ENCODE assay signal across 9 mouse cellular contexts in the genomic region with DNA sequence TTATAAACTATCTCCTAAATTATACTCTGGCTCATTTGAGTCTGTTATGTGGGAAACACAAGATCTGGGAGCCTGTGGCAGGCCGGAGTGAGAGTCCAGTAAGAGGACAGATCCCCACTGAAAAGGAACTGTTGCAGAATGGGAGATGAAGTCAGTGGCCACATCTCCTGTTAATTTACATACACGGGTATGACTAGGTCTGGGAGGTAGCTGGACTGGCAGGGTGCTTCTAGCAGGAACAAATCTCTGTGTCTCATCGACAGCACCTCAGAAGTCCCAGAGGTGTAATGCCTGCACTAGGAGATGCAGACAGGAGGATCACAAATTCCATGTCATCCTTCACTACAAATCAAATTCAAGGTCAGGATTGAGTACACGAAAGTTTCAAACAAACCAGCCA. TPM values are rescaled to one million over a fixed set of nuclear protein-coding genes. Genes with fewer than 3 reads are reported as not detected.
DNase-seq lines count a peak whose midpoint lies in the region; ATAC-seq and TF ChIP-seq lines count a peak whose summit lies in the region.
"Had no signal": no experiment of that assay in that cellular context is flagged by ENCODE, and none has a peak within 500 bp of the region (broad histone marks: within the 10 kb centered on the region; RNA-seq: fewer than 3 reads in every experiment).

No protein-coding gene starts in this region.

- H3K36me3 ChIP-seq in midbrain, embryonic 12.5 days, result no peaks in the 10 kb centered on the region
- H3K36me3 ChIP-seq in midbrain, embryonic 11.5 days (ENCODE audit: control insufficient read depth, insufficient read depth, low read length), result no peaks in the 10 kb centered on the region
- 0 out of 2 replicates have a peak, but pooled peaks cover 3% of the 10 kb centered on the region for H3K36me3 ChIP-seq in intestine, postnatal 0 days (ENCODE audit: control insufficient read depth, insufficient read depth)
- no peaks in the 10 kb centered on the region for H3K36me3 ChIP-seq in stomach, embryonic 16.5 days (ENCODE audit: control insufficient read depth, insufficient read depth, low read length)

- intact Hi-C loops in gastrocnemius, adult 2 months (cut with DNase I), result loop anchor here (2.0 to 10.0 kb wide), 2 partner anchors 40 to 284 kb away; partner anchors contain the start of genes Orc1 and Prpf38a

- H3K9me3 ChIP-seq in midbrain, embryonic 12.5 days, result no peaks in the 10 kb centered on the region
- H3K9me3 ChIP-seq in midbrain, embryonic 11.5 days (ENCODE audit: control insufficient read depth, low read length), result no peaks in the 10 kb centered on the region
- no peaks in the 10 kb centered on the region for H3K9me3 ChIP-seq in intestine, postnatal 0 days (ENCODE audit: control insufficient read depth)
- no peaks in the 10 kb centered on the region for H3K9me3 ChIP-seq in stomach, embryonic 16.5 days (replicated peaks; ENCODE audit: control insufficient read depth, low read length)

- H3K27ac ChIP-seq in gastrocnemius, adult 2 months, result no peak overlapping the region
- H3K27ac ChIP-seq in midbrain, embryonic 12.5 days (replicated peaks), result no peak overlapping the region
- no peak overlapping the region for H3K27ac ChIP-seq in midbrain, embryonic 11.5 days (ENCODE audit: low read depth, low read length)
- peak overlapping the region; percentile 73; the same call in 1 of the 2 replicates for H3K27ac ChIP-seq in intestine, postnatal 0 days (ENCODE audit: low read depth, low read length)
- peak overlapping the region; percentile 92 for H3K27ac ChIP-seq in stomach, embryonic 16.5 days (ENCODE audit: low read length)

- TF ChIP-seq CTCF in gastrocnemius, adult 2 months (IDR thresholded peaks at IDR 0.05), result no peak
- TF ChIP-seq CTCF in intestine, postnatal 0 days (IDR thresholded peaks at IDR 0.05; ENCODE audit: low read depth), result no peak

- no peak for DNase-seq in gastrocnemius, adult 2 months
- DNase-seq in gastrocnemius, adult 8-10 months (ENCODE audit: low spot score in 2 of 2), result no peak
- DNase-seq in midbrain, embryonic 11.5 days (ENCODE audit: low spot score, missing footprints), result no peak
- DNase-seq in natural killer cell, adult 2 months (ENCODE audit: low spot score in 2 of 2), result no peak
- DNase-seq in gastrocnemius, adult 18-20 months (ENCODE audit: low spot score), result no peak
- DNase-seq: gastrocnemius, postnatal 14 days had no signal

- peaks cover 14% of the 10 kb centered on the region for H3K4me1 ChIP-seq in midbrain, embryonic 12.5 days
- peaks cover 8% of the 10 kb centered on the region; the same call in 1 of the 2 replicates for H3K4me1 ChIP-seq in midbrain, embryonic 11.5 days (ENCODE audit: control insufficient read depth, insufficient read depth, low read length)
- H3K4me1 ChIP-seq in intestine, postnatal 0 days (replicated peaks; ENCODE audit: control insufficient read depth, insufficient read depth, low read length), result peaks cover 3% of the 10 kb centered on the region
- peaks cover 13% of the 10 kb centered on the region for H3K4me1 ChIP-seq in stomach, embryonic 16.5 days (ENCODE audit: control insufficient read depth, insufficient read depth, low read length)

- ATAC-seq in midbrain, embryonic 12.5 days (ENCODE audit: low FRiP score, low read depth), result no peak
- ATAC-seq in midbrain, embryonic 11.5 days (ENCODE audit: low FRiP score), result no peak
- no peak for ATAC-seq in intestine, postnatal 0 days
- ATAC-seq in stomach, embryonic 16.5 days (ENCODE audit: insufficient read depth, low FRiP score), result no peak

- H3K9ac ChIP-seq in midbrain, embryonic 12.5 days (replicated peaks), result peak overlapping the region; percentile 89; the same call in 1 of the 2 replicates
- no peak overlapping the region for H3K9ac ChIP-seq in midbrain, embryonic 11.5 days (ENCODE audit: low read length)
- H3K9ac ChIP-seq in intestine, postnatal 0 days (ENCODE audit: low read depth, low read length), result peak overlapping the region; percentile 68; the same call in 1 of the 2 replicates
- H3K9ac ChIP-seq in stomach, embryonic 16.5 days (ENCODE audit: low read length), result peak overlapping the region; percentile 95

- no peaks in the 10 kb centered on the region for H3K27me3 ChIP-seq in midbrain, embryonic 12.5 days
- H3K27me3 ChIP-seq in midbrain, embryonic 11.5 days (ENCODE audit: control insufficient read depth, insufficient read depth, low read length), result no peaks in the 10 kb centered on the region
- H3K27me3 ChIP-seq in intestine, postnatal 0 days (replicated peaks; ENCODE audit: control insufficient read depth, insufficient read depth, low read length), result no peaks in the 10 kb centered on the region
- H3K27me3 ChIP-seq in stomach, embryonic 16.5 days (ENCODE audit: control insufficient read depth, insufficient read depth, low read length), result no peaks in the 10 kb centered on the region

- 72% methylated on average over 4 of the region's 4 CpGs for WGBS in midbrain, embryonic 12.5 days
- 71% methylated on average over 4 of the region's 4 CpGs for WGBS in midbrain, embryonic 11.5 days
- 52% methylated on average over 4 of the region's 4 CpGs for WGBS in intestine, postnatal 0 days
- WGBS in stomach, embryonic 16.5 days, result 59% methylated on average over 4 of the region's 4 CpGs

- peak overlapping the region; percentile 97 for H3K4me3 ChIP-seq in gastrocnemius, adult 2 months
- no peak overlapping the region for H3K4me3 ChIP-seq in midbrain, embryonic 12.5 days
- H3K4me3 ChIP-seq in midbrain, embryonic 11.5 days (ENCODE audit: low read depth, low read length), result no peak overlapping the region
- peak overlapping the region; percentile 61; the same call in 1 of the 2 replicates for H3K4me3 ChIP-seq in intestine, postnatal 0 days (ENCODE audit: low read depth, low read length)
- peak overlapping the region; percentile 87 for H3K4me3 ChIP-seq in stomach, embryonic 16.5 days (replicated peaks; ENCODE audit: low read length)

- H3K4me2 ChIP-seq in midbrain, embryonic 12.5 days (replicated peaks), result peak overlapping the region; percentile 84
- no peak overlapping the region for H3K4me2 ChIP-seq in midbrain, embryonic 11.5 days
- H3K4me2 ChIP-seq in intestine, postnatal 0 days (replicated peaks; ENCODE audit: low read depth), result peak overlapping the region; percentile 81
- H3K4me2 ChIP-seq in stomach, embryonic 16.5 days (ENCODE audit: low read depth, low read length), result peak overlapping the region; percentile 90

RNA-seq across cellular contexts. Expression of gene Cc2d1b, which starts 1.2 kb away (rescaled TPM):
- total RNA-seq in gastrocnemius, adult 2 months (2021), result 10 to 100 TPM; 17.2 to 20.7 TPM
- 10 to 100 TPM; 17.2 to 21.1 (median 19.7) TPM for total RNA-seq in gastrocnemius, adult 8-10 months (2022)
- polyA plus RNA-seq in midbrain, embryonic 12.5 days (2016; fragmentation: Nextera tagmentation; extraction: Ambion mirVana), result 23.9 and 26.4 TPM in 2 replicates
- 15.3 and 19.8 TPM in 2 replicates for polyA plus RNA-seq in midbrain, embryonic 11.5 days (2014; fragmentation: Nextera tagmentation; extraction: Ambion mirVana)
- 25.7 and 26.7 TPM in 2 replicates for polyA plus RNA-seq in intestine, postnatal 0 days (2015; fragmentation: Nextera tagmentation; extraction: Ambion mirVana)
- 30.1 and 34.1 TPM in 2 replicates for polyA plus RNA-seq in stomach, embryonic 16.5 days (2015; fragmentation: Nextera tagmentation; extraction: Ambion mirVana)
- total RNA-seq in gastrocnemius, adult 18-20 months (2021), result 10 to 100 TPM; 17.4 to 18.4 TPM

RNA-seq across cellular contexts. Expression of gene Orc1, which starts 39.4 kb away (rescaled TPM):
- total RNA-seq in gastrocnemius, adult 2 months (2021), result under 1 TPM in 1 of 2 experiments, not detected in 1; 0.38 TPM
- total RNA-seq in gastrocnemius, adult 8-10 months (2022), result not detected
- polyA plus RNA-seq in midbrain, embryonic 12.5 days (2016; fragmentation: Nextera tagmentation; extraction: Ambion mirVana), result 10.6 and 11.1 TPM in 2 replicates
- polyA plus RNA-seq in midbrain, embryonic 11.5 days (2014; fragmentation: Nextera tagmentation; extraction: Ambion mirVana), result 15.4 and 17.3 TPM in 2 replicates
- polyA plus RNA-seq in intestine, postnatal 0 days (2015; fragmentation: Nextera tagmentation; extraction: Ambion mirVana), result 3.1 and 3.2 TPM in 2 replicates
- polyA plus RNA-seq in stomach, embryonic 16.5 days (2015; fragmentation: Nextera tagmentation; extraction: Ambion mirVana), result 8.5 and 8.8 TPM in 2 replicates
- under 1 TPM in 1 of 2 experiments, not detected in 1; 0.07 TPM for total RNA-seq in gastrocnemius, adult 18-20 months (2021)

RNA-seq across cellular contexts. Expression of gene Prpf38a, which starts 39.5 kb away (rescaled TPM):
- total RNA-seq in gastrocnemius, adult 2 months (2021), result 10 to 100 TPM; 12.1 to 13.0 TPM
- total RNA-seq in gastrocnemius, adult 8-10 months (2022), result 10 to 100 TPM; 10.6 to 13.4 (median 12.6) TPM
- 96.0 and 107 TPM in 2 replicates for polyA plus RNA-seq in midbrain, embryonic 12.5 days (2016; fragmentation: Nextera tagmentation; extraction: Ambion mirVana)
- 124 and 128 TPM in 2 replicates for polyA plus RNA-seq in midbrain, embryonic 11.5 days (2014; fragmentation: Nextera tagmentation; extraction: Ambion mirVana)
- 64.1 and 65.2 TPM in 2 replicates for polyA plus RNA-seq in intestine, postnatal 0 days (2015; fragmentation: Nextera tagmentation; extraction: Ambion mirVana)
- 69.2 and 74.2 TPM in 2 replicates for polyA plus RNA-seq in stomach, embryonic 16.5 days (2015; fragmentation: Nextera tagmentation; extraction: Ambion mirVana)
- total RNA-seq in gastrocnemius, adult 18-20 months (2021), result 10 to 100 TPM; 10.2 to 13.2 TPM

Comparison
In these comparisons a context has a peak if more than half of its experiments do, and no peak if none do; other contexts are left out.
1. H3K27ac ChIP-seq: peak in intestine, postnatal 0 days (single experiment) and stomach, embryonic 16.5 days (single experiment); none in gastrocnemius, adult 2 months (single experiment), midbrain, embryonic 12.5 days (single experiment) and midbrain, embryonic 11.5 days (single experiment).
2. H3K4me3 ChIP-seq: peak in gastrocnemius, adult 2 months (single experiment), intestine, postnatal 0 days (single experiment) and stomach, embryonic 16.5 days (single experiment); none in midbrain, embryonic 12.5 days (single experiment) and midbrain, embryonic 11.5 days (single experiment).